Mouse (Mus musculus) ovary, adult 18-20 months (tissue): ENCODE results near the gene Psmd3.
"Not testable (repeated sequence)": the region's sequence is repeated elsewhere in the genome, so short reads cannot be mapped to it uniquely, and the experiment has no call there.

ENCODE experiments used
- DNase-seq: peaks from one replicate; pipeline ENCODE4 v3.0.0; 2022; ENCODE audit warnings: low spot score, mixed read lengths

Gene Psmd3

DNA sequence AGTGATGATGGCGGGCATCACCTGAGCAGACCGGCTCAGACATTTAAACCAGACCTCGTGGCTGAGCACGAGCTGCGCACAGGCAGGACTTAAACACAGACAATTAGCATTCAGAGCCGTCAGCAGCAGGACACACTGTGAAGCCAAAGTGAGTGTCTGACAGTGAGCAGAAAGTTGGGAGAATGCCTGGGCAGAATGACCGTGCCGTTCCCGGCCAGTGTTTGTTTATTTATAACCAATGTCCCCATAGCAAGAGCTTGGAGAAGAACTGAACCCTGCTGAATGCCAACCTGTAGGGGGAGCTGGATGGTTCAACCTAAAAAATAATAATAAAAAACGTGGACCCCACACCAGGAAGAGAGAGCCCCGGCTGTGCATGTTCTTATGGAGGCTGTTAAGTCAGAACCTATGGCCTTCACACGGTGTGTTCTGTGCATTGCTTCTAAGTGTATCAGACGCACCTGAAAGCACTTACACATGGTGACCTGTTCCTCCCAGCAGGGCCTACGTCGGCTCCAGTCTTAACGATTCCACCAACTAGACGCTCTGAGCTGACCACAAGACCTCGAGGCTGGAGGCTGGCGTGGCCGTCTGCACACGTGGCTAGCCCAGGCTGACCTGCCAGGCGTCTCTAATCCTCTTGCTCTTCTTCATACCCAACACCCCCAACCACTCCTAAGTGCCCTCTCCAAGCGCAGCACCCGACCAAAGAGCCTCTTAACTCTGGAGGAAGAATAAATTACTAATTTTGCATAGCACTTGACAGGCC lies 39.3 kb downstream of the Psmd3 start:
- DNase-seq = no peak

DNA sequence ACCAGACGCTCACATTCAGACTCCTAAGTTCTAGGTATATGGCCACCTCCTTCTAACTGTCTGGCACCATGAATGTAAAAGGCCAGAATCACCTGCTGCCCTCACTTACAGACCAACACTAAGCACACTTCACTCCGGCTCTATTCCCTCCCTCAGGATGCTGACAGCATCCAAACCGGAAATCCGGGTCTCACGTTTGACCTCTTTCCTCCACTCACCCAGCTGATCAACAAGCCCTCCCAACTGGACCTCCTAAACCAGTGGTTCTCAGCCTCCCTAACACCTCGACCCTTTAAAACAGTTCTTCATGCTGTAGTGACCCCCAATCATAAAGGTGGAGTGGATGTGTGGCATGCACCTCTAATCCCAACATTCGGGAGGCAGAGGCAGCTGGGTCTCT lies 40.7 kb downstream of the Psmd3 start:
- no peak for DNase-seq

DNA sequence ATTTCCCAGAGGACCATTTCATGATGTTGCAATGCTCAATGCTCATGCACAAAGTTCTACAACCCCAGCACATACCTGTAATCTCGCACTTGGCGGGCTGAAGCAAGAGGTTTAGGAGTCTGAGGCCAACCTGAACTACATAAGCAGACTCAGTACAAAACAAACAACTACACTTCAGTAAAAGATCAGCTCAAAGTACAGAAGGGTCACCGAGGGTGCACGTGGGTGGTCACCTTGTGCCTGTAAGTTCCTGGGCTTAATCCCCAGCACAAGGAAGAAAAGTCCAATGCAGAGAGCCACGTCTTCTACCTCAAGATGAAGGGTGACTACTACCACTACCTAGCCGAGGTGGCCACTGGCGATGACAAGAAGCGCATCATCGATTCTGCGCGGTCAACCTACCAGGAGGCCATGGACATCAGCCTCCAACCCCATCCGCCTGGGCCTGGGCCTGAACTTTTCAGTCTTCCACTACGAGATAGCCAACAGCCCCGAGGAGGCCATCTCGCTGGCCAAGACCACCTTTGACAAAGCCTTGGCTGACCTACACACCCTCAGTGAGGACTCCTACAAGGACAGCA lies 43.7 kb downstream of the Psmd3 start:
- no peak for DNase-seq

DNA sequence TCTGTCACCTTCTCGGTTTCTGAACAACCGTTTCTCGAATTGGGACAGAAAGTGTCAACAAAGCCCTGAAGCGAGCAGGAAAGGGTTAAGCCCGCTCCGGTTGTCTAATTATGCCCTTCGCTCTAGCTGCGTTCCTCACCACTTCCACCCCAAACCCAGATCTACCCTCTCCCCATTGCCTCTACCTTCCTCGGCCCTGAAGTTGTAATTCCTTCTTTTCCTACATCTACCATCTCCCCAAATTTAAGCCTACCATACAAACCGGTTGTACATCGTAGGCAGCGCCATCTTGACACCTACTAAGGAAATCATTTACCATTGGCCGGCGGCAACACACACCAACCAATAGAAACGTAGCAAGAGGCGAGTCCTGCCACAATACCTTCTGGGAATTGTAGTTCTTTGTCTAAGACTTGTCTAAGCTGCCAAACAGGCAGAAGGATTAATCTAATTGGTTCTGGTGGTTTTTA lies 46.8 kb downstream of the Psmd3 start, which contains the start of gene Med24:
Gene Med24 (minus strand): TSS at position 317 of the 470 bp plus-strand sequence.
- peak; percentile 85 for DNase-seq

DNA sequence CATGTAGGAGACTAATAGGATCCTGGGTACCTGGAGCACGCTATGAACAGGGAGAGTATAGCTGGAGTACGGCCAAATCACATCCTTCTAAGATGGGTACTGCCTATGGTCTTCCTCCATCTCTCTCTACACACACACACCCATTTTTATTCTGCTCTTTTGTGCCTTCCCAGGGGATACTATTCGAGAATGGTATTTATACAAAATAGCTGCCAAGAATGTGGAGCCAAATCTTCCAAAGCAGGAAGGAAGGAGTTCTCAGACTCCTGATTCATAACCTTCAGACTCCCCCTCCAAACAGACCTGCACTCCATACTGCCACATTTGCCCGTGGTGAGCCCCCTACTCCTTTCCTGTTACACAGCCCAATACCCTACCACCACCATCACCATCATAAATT lies 48.4 kb downstream of the Psmd3 start:
- DNase-seq = no peak

DNA sequence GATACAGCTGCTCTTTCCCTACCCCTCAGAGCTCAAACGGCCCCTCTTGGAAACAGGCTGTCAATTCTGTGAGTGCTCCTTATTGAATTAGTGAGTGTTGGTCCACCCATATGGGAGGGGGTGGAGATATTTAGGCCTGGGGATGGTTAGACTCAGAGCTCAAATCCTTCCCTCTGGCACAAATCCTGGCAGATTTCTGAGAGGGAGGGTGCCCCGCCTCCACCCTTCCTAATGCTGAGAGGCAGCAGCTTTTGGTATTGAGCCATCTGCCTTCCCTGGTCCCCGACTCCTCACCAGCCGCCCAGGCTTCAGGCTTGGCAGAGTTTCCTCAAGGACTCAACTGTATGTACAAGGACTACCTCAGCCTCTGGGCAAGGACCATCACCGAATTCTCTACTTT lies 48.8 kb downstream of the Psmd3 start:
- DNase-seq = peak; percentile 75

DNA sequence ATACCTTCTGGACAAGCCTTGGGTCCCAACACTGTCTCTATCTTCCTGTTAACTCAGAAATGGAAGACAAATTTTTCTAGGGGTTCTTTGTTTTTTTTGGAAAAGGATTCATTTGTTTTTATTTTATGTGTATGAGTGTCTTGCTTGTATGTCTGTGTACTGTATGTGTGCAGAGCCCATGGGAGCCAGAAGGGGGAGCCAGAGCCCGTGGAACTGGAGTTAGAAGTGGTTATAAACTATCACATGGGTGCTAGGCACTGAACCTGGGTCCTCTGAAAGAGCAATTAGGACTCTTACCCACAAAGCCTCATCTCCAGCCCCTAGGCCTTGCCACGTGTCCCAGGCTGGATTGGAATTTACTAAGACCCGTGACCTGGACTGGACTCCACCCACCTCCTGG lies 51.7 kb downstream of the Psmd3 start:
- DNase-seq = no peak

DNA sequence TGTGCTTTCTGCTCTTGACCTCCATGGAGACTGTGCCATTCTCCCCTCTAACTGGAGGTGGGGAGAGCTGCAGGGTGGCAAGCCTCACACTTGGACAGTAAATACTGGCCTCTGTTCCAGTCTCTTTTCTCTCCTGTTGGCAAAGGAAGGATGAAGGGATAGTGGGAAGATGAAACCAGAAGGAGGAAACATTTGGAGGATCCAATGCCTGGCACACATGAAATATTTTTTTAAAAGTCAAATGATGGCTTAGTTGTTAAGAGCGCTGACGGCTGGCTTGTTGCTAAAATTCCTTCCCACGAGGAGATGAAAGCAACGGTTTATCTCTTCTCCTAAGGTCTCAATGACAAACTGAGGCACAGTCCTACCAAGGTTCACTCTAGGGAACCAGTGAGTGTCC lies 52.8 kb downstream of the Psmd3 start:
- DNase-seq = no peak

DNA sequence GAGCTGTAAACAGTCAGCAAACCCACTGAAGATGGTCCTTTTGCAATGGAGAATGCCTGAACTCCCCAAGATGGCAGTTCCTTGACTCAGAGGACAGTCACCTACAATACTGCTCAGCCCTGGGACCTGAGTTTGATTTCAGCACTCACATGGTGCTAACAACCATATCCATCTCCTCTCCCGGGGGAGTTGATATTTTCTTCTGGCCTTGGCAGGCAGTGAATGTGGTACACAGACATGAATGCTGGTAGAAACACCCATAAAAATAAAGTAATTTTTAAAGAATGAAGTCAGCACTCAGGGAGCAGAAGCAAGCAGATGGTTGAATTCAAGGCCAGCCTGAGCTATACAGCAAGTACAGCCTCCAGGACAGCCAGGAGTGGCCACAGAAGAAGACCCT lies 53.8 kb downstream of the Psmd3 start:
- no peak for DNase-seq

DNA sequence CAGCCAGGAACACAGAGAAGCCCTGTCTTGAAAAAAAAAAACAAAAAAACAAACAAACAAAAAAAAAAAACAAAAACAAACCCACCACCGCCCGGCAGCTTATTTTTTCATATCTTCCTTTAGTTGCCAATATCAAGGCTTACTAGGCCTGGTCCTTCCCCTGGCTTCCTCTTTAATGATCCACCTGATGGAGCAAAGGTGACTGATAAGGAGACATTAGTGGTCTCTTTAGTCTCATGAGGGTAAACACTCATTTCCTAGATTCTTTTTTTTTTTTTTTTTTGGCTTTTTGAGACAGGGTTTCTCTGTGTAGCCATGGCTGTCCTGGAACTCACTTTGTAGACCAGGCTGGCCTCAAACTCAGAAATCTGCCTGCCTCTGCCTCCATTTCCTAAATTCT lies 54.9 kb downstream of the Psmd3 start:
- not testable (repeated sequence) for DNase-seq

DNA sequence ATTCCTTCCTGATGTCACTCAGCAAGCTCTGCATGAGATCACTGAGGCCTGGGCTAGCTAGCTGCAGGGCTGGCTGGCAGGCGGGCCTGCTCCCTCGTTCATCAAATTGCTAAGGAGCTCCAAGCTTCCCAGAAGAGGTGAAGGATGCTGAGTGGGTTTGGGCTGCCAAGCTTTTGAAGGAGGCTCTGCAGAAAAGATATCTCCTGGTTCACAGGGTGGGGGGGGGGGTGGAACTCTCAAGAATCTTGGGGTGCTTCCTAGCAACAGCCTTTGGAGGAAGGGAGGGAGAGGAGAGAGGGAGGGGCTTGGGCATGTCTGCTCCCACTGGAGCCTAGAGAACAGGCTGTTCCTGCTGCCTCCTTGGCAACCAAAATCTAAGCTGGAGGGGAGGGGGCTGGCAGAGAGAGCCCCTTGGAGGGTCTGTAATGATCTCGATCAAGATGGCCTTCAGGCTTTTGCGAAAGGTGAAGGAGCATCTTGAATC lies 56.1 kb downstream of the Psmd3 start:
- no peak for DNase-seq

DNA sequence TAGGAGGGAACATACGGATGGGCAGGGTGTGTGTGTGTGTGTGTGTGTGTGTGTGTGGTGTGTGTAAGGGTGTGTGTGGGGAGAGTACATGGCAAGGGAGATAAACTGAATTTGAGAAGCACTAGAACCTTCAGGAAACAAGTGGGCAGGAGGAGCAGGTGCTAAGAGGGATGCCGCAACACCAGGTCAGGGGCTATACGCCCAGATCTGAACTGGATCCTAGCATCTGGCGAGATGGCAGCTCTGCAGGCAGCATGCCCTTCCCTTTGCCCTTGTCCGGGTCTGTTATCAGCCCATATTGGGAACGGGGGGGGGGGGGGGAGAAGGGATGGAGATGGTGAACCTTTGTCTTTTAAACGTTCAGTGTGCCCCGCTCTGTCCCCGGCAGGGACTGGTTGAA lies 56.6 kb downstream of the Psmd3 start:
- no peak for DNase-seq

DNA sequence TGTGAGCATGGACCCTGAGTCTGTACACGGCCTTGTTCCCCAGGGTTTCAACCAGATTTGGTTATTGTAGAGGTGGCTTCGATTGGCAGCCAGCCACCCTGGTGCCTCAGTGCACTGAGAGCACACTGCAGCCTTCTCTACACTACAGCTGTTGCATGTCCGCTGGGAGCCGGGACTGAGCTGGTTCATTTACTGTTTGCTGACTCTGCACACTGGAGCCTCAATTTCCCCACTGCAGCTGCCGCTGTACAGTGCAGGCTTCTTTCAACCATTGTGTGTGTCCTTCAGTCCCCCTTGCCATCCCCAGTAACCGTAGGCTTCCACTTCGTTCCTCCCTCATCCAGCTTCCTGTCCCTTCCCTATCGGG lies 57.7 kb downstream of the Psmd3 start:
- no peak for DNase-seq

DNA sequence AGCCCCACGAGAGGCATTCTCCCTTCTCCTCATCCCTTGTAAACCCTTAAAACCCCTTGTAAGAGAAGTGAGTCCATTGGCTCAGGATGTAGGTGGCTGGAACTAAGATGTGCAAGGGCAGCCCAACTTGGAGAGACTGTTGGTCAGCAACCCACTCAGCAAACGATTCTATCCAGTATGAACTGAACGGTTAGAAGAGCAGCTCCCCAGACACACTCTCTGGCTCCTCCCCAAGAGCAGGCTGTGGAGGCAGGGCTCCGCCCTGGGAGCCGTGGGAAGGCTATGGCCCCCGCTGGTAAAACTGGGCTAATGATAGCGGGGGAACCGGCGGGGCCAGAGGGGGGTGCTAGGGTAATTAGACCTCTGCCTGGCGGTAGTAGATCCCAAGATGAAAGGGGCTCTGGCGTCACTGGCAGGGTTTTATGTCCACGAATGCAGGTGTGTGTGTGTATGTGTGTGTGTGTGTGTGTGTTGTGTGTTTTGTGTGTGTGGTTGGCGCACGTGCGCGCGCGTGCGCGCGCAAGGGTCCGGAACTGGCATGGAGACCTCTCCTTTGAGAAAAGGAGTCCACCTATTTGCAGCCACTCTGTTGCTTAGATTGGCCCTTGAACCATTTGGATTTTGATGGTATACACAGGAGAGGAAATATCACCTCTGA lies 58.2 kb downstream of the Psmd3 start, which contains the start of gene Thra:
Gene Thra (plus strand): TSS at position 246 of the 658 bp plus-strand sequence.
- peak; percentile 73 for DNase-seq

DNA sequence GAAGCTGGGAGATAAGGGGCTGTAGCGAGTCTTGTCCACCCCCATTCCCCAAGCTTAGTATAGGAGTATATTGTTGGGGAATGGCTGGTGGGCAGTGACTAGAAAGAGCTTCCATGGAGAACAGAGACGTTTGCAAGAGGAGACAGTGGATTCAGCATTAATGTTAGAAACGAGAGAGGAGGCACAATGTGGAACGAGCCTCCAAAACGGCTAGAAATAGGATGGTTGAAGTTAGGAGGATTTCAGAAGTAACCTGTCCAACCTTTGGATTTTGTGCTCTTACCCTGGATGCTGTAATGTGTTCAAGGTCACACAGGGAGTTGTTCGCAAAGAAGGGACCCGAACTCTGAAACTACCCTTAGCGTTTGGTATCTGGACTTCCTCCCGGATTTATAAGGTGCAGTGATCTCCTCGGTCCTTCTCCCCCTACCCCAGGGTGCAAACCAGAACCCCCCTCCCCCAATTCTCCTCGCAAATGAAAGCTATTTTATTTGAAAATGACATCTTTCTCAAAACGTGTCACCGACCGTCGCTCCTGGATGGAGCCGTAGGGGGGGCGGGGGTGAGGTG lies 58.8 kb downstream of the Psmd3 start:
- DNase-seq = no peak

DNA sequence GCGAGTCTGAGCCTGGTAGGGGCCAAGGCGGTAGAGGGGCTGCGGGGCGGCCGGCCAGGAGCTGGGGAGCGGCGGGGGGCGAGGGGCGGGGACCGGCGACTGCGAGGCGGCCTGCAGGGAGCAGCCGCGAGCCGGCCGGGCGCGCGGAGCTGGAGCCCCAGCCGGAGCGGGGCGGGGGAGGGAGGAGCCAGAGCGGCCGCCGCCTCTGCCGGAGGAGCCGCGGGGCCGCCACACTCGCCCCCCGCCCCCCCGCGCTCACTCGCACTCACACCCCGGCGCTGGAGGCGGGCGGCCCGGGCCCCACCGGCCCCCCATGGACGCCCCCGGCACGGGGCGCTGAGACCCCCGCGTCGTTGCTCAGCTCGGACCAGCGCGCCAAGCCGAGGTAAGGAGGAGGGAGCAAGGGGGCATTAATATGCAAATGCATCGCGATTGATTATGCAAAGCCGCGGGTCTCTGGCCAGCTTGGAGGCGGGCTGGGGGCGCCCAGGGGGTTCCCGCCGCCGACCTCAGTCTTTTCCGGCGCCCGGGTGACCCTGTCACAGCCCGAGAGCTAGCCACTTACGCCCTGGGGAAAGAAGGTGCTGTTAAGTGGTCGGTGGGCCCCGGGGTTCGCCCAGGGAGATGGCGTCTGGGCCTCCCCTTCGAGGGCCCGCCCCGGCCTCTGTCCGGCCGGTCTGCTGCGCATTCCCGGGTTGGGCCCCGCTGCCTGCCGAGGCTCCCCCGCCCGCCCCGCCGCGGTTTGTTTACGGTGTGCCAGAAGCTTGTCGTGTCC lies 59.5 kb downstream of the Psmd3 start:
- peak; percentile 74 for DNase-seq

DNA sequence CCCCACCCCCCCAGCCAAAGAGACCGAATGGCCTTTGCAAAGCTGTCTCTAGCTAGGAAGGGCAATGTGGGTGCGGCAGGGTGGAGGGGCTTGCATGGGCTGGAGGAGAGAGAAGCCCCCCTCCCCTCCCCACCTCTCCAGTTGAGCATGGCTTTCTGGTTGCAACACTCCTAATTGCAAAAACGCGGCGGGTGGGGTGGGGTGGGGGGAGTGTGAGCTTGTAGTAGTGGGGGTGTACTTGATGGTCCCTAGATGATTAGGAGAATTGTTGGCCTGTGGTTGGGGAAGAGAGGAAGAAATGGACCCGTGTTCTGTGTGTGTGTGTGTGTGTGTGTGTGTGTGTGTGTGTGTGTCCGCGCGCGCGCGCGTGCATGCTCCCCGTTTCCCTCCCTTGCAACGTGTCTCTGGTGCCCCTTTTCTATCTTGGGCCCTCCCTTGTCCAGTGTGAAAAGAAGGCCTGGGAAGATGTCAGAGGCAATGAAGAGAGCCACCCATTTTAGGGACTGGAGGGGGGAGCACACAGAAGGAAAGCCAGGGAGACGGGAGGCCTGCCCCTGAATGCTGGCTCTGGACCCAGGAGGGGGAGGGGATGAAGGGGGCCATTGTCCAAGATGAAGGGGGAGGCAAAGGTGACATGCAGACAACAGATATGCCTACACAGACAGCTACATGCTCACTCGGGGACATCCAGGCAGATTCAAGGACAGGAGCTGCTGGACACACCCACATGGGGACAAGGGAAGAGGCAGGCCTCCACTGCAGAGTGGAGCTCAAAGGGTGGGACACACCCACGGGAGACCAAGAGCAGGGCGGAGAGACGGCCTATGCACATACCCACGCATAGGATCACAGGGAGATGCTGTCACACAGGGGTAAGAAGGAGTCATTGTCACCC lies 60.3 kb downstream of the Psmd3 start:
- DNase-seq = no peak

DNA sequence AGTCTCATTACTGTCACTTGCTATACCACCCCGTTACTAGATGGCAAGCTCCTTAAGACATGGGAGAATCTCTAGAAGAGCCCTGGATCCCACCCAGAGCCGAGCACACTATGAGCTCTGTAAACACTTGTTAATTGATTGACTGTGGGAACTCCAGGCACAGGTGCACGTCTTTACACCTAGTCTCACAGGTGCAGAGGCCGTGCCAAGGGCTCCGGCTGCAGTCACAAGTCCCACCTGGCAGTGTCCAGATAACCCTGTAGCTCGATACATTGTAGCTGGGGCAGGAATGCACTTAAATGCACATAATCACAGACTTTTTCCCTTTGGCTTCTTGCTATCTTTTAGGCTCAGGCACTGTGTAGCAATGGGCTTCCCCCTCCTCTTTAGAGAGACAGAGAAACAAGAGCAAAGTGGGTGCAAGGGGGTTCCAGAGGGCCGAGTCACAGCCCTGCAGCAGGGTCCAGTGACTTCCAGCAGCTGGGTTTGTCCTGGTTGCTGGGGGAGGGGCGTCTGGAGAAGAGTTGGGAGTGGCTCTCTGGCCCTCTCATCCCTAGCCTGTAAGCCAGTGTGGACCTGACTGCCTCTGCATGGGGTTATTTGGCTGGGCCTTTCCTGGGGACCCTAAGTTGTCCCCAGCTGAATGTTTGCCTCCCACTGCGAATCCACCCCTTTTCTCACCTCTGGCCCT lies 61.4 kb downstream of the Psmd3 start:
- DNase-seq = peak; percentile 66

DNA sequence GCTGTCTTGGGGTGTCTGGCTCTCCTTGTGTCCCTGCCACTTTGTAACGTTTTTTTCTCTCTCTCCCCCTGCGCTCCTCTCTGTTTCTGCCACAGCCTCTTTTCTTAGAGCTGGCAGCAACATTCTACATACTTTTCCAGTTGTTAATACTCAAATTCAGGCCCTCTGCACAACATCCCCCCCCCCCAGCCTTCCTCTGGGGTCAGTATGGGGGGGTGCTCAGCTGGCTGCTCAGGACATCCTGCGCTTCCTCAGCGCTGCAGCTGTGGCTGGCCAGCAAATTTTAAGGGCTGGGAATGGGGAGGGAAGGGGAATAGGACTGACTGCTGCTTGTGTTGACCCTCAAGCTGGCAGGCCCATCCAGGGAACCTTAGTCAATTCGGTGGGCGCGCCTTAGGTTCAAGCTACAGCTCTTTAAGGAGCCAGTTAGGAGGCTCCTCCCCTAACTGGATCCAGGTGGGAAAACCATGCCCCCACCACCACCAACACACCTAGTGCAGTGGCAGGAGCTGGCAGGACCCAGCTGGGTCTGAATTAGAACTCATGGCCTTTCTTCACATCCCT lies 62.2 kb downstream of the Psmd3 start:
- no peak for DNase-seq
